Mouse (Mus musculus) C2C12 (cell line): ENCODE data around the gene Lrrc8d. TPM values are rescaled to one million over a fixed set of nuclear protein-coding genes. Genes with fewer than 3 reads are reported as not detected.
A peak's percentile ranks its signal among the peaks of the same experiment; 100 is the strongest.

ENCODE experiments used
- H3K27me3 ChIP-seq: one replicate; pipeline ENCODE4 v1.6.1; 2011; ENCODE audit not compliant: control insufficient read depth, insufficient read depth, insufficient read length
- H3K36me3 ChIP-seq: one replicate; pipeline ENCODE4 v1.6.1; 2011; ENCODE audit not compliant: control insufficient read depth, insufficient read depth
- H3K4me3 ChIP-seq: one replicate; pipeline ENCODE4 v1.5.1; 2011; ENCODE audit warnings: mild to moderate bottlenecking, control low read depth; ENCODE audit not compliant: poor library complexity, insufficient read depth, severe bottlenecking
- H3K79me2 ChIP-seq: one replicate; pipeline ENCODE4 v1.6.1; 2011; ENCODE audit not compliant: control insufficient read depth, insufficient read depth
- H3K79me3 ChIP-seq: one replicate; pipeline ENCODE4 v1.6.1; 2011; ENCODE audit warnings: low read depth, control low read depth
- H3ac ChIP-seq: one replicate; pipeline ENCODE3; 2011; ENCODE audit warnings: low read depth; ENCODE audit not compliant: control insufficient read depth, insufficient read length
- CEBPB ChIP-seq: IDR thresholded peaks from one replicate; pipeline ENCODE4 v1.6.1; 2011; ENCODE audit warnings: low read depth, mild to moderate bottlenecking, control low read depth, moderate library complexity
- CTCF ChIP-seq: IDR thresholded peaks from one replicate; pipeline ENCODE4 v1.5.1; 2011; ENCODE audit not compliant: control insufficient read depth, insufficient read depth, insufficient read length
- FOSL1 ChIP-seq: IDR thresholded peaks from one replicate; pipeline ENCODE4 v1.8.0; 2011; ENCODE audit warnings: mild to moderate bottlenecking, low read length; ENCODE audit not compliant: poor library complexity, insufficient read depth, severe bottlenecking
- MAX ChIP-seq: IDR thresholded peaks from one replicate; pipeline ENCODE4 v1.6.1; 2011; ENCODE audit warnings: mild to moderate bottlenecking, control low read depth
- MYOD1 ChIP-seq: IDR thresholded peaks from one replicate; pipeline ENCODE4 v1.6.1; 2011; ENCODE audit warnings: low read depth; ENCODE audit not compliant: control insufficient read depth, insufficient read length
- MYOG ChIP-seq: IDR thresholded peaks from one replicate; pipeline ENCODE4 v1.6.1; 2011; ENCODE audit not compliant: control insufficient read depth, insufficient read length; ENCODE audit errors: extremely low read depth
- USF1 ChIP-seq: IDR thresholded peaks from one replicate; pipeline ENCODE4 v1.6.1; 2011; ENCODE audit warnings: low read depth, mild to moderate bottlenecking, control low read depth, moderate library complexity
- polyA plus RNA-seq: library from polyadenylated mRNA; unstranded; fragments of >200 nt; fragmentation: generic; extraction: Trizol; gene quantifications from one replicate; pipeline ENCODE4 v1.2.1, GENCODE M21; 2012; ENCODE audit warnings: missing spikeins

Gene Lrrc8d
- polyA plus RNA-seq, 1 experiment = 21.1 TPM

DNA sequence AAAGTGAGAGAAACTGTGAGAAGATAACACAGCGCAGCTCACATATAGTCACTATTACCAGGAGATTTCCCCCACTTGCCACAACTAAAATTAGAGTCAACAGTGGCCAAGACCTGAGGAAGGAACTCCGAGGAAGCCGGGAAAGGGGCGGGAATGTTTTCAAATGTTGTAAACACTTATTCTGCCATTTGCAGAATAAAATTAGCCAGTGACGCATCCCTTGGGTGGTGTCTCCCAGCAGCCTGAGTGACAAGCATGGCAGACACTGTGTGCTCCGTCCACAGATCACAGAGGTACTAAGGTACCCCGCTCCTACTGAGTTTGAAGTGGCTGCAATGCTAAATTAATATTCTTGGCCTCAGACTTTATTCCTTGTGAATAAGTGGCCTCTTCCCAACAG lies 124.5 kb downstream of the Lrrc8d start:
- Histone ChIP-seq H3K79me2 (no peaks in the 10 kb centered on the region), H3K79me3 (no peaks in the 10 kb centered on the region), H3ac (no peak overlapping the region), H3K4me3 (no peak overlapping the region), H3K36me3 (no peaks in the 10 kb centered on the region), H3K27me3 (no peaks in the 10 kb centered on the region)
- TF ChIP-seq MYOD1 = no peak

DNA sequence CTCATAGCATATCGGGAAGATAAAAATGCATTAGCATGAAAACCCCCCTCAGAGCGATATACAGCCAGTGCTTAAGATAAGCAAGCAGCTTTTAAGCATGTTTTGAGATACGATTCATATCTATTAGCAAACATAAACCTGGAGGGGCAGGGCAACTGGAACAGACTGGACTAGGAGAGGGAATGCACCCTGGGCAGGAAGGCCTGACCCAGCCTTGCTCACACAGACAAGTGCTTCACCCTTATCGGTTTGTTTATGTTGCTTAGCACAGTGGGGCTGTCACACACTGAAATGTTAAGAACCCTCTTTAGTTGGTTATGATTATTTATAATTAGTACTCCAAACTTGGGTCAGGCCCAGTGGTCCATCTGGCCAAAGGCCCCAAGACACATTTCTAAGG lies 125.1 kb downstream of the Lrrc8d start:
- Histone ChIP-seq H3K79me2 (no peaks in the 10 kb centered on the region), H3ac (no peak overlapping the region), H3K27me3 (no peaks in the 10 kb centered on the region), H3K36me3 (no peaks in the 10 kb centered on the region), H3K79me3 (no peaks in the 10 kb centered on the region), H3K4me3 (no peak overlapping the region)
- TF ChIP-seq USF1 = no peak
- TF ChIP-seq CEBPB = no peak
- TF ChIP-seq MYOD1 = no peak
- no peak for TF ChIP-seq CTCF
- TF ChIP-seq FOSL1 = no peak
- TF ChIP-seq MAX = no peak
- no peak for TF ChIP-seq MYOG

DNA sequence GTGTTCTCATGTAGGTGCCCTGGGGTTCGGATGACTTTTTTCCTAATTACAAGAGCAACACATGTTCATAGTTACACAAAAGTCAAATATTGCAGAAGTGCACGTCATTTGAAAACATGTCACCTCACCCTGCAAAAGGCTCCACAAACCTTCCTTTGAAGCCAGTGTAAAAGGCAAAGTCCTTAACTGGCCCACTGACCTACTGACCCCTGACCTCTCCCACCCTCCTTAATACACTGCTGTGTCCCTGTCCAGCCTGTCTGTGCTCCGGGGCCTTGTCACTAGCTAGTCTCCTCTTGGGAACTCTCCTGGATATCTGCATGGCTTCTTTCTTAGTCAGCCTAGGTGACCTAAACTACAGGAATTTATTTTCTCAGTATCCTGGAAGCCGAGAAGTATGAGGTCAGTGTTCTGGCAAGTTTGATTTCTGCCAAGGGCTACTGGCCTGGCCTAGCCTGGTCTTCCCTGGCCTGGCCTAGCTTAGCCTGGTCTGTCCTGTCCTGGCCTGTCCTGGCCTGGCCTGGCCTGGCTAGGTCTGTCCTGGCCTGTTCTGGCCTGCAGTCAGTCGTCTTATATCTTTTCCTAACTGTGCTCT lies 127.2 kb downstream of the Lrrc8d start:
- Histone ChIP-seq H3K27me3 (no peaks in the 10 kb centered on the region), H3K79me3 (no peaks in the 10 kb centered on the region), H3K36me3 (no peaks in the 10 kb centered on the region), H3ac (no peak overlapping the region), H3K4me3 (no peak overlapping the region), H3K79me2 (no peaks in the 10 kb centered on the region)
- TF ChIP-seq MYOD1 = no peak
- no peak for TF ChIP-seq CEBPB
- TF ChIP-seq CTCF = no peak
- no peak for TF ChIP-seq USF1
- no peak for TF ChIP-seq MYOG
- no peak for TF ChIP-seq FOSL1
- no peak for TF ChIP-seq MAX

DNA sequence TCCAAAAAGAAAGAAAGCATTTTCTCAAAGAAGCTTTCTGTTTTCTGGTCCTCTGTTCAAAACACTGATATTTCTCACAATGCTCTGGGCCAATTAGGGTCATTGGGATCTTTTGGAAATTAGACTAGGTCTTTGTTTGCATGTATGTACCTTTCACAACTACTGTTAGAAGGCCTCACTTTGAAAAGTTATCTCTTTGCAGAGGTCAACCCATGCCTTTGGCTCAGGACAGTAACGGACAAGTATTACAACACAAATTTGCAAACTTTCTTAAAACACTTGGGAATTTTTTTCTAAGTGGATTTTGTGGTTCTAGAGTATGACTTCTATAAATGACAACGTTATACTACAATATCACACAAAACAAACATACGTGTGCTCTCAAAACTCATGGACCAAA lies 128.3 kb downstream of the Lrrc8d start:
- no peak overlapping the region for H3K4me3 ChIP-seq
- no peaks in the 10 kb centered on the region for H3K27me3 ChIP-seq
- no peak overlapping the region for H3ac ChIP-seq
- no peaks in the 10 kb centered on the region for H3K79me2 ChIP-seq
- no peaks in the 10 kb centered on the region for H3K79me3 ChIP-seq
- TF ChIP-seq FOSL1 = no peak
- TF ChIP-seq USF1 = no peak
- TF ChIP-seq CTCF = no peak
- no peak for TF ChIP-seq MAX
- no peak for TF ChIP-seq MYOD1
- TF ChIP-seq CEBPB = no peak
- TF ChIP-seq MYOG = no peak
- no peaks in the 10 kb centered on the region for H3K36me3 ChIP-seq

DNA sequence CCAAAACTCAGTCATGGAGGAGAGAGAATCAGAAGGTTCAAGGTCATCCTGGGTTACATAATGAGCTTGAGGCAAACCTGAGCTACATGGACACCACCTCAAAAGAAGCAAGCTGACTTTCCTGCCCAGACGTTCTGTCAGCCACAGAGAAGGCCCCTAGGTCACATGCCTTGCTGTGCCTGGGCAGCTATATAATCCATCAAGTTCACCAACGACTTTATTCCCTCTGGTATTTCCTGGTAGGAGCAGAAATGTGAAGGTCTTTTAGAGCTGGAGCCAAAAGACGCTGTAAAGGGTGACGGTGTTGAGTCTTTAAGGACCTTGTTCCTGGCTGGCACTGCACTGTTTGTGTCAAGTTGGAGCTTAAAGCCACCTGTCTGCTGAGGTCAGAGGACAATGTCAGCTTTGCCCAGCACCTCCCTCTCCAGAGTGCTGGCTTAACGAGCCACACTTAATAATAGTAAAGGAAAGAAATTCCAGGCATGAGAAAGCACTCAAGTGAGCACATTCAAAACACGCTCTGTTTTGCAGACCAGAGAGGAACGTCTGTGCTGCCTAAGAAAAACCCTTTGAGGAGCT lies 129.3 kb downstream of the Lrrc8d start:
- H3K79me2 ChIP-seq = no peaks in the 10 kb centered on the region
- H3K79me3 ChIP-seq = no peaks in the 10 kb centered on the region
- no peaks in the 10 kb centered on the region for H3K36me3 ChIP-seq
- H3K27me3 ChIP-seq = no peaks in the 10 kb centered on the region
- no peak for TF ChIP-seq CEBPB
- no peak for TF ChIP-seq FOSL1
- no peak for TF ChIP-seq USF1
- no peak for TF ChIP-seq MYOD1
- TF ChIP-seq MAX = no peak
- no peak for TF ChIP-seq CTCF
- TF ChIP-seq MYOG = no peak
- H3K4me3 ChIP-seq = no peak overlapping the region
- H3ac ChIP-seq = no peak overlapping the region

DNA sequence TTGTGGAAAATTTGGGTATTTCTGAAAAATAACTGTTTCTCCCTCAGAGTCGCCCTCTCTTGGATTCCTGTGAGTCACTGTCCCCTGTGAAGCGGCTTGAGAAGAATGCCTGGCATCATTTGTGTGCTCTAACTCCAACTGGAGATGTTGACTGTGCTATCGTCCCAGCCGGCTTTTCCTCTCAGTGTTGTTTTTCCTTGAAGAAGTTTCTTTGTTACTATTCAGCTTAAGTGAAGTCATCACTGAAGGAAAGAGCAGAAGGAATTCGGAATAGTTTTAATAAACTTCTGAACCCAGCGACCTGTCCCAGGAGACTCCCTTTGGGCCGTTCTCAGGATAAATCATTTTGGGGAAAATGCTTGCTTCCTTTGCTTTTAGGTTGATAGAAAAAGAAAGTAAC lies 132.4 kb downstream of the Lrrc8d start:
- Histone ChIP-seq H3K27me3 (no peaks in the 10 kb centered on the region), H3K4me3 (peak overlapping the region; percentile 6), H3K36me3 (no peaks in the 10 kb centered on the region), H3K79me2 (no peaks in the 10 kb centered on the region), H3ac (no peak overlapping the region), H3K79me3 (no peaks in the 10 kb centered on the region)
- TF ChIP-seq MAX (no peak), MYOG (no peak), CTCF (no peak), FOSL1 (no peak), MYOD1 (no peak), CEBPB (no peak)
